Mouse (Mus musculus) kidney, embryonic 15.5 days (tissue): ENCODE measurements around the gene Magea1. TPM values are rescaled to one million over a fixed set of nuclear protein-coding genes. Genes with fewer than 3 reads are reported as not detected.
"Not testable (repeated sequence)": the region's sequence is repeated elsewhere in the genome, so short reads cannot be mapped to it uniquely, and the experiment has no call there.

Experiments
- ATAC-seq: fragments of 200-750 bp; cut with Nextera tagmentation; replicated peaks from 2 replicates; pipeline ENCODE4 v1.8.0; 2017; ENCODE audit warnings: moderate TSS enrichment; ENCODE audit not compliant: low FRiP score
- H3K27ac ChIP-seq: fragments of 300-500 bp; sonication (generic); 2 replicates; pipeline ENCODE4 v1.5.1; 2015; ENCODE audit warnings: mild to moderate bottlenecking, inconsistent platforms
- H3K27me3 ChIP-seq: fragments of 300-500 bp; sonication (generic); 2 replicates; pipeline ENCODE4 v1.6.1; 2015; ENCODE audit warnings: inconsistent platforms
- H3K36me3 ChIP-seq: fragments of 300-500 bp; sonication (generic); 2 replicates; pipeline ENCODE4 v1.6.1; 2015; ENCODE audit warnings: inconsistent platforms
- H3K4me1 ChIP-seq: fragments of 300-500 bp; sonication (generic); 2 replicates; pipeline ENCODE4 v1.6.1; 2015; ENCODE audit warnings: inconsistent platforms
- H3K4me2 ChIP-seq: fragments of 300-500 bp; sonication (generic); 2 replicates; pipeline ENCODE4 v1.6.1; 2015; ENCODE audit warnings: moderate library complexity, mild to moderate bottlenecking, inconsistent platforms
- H3K4me3 ChIP-seq: fragments of 300-500 bp; sonication (generic); replicated peaks from 2 replicates; pipeline ENCODE4 v1.5.1; 2015; ENCODE audit warnings: mild to moderate bottlenecking, inconsistent platforms
- H3K9ac ChIP-seq: fragments of 300-500 bp; sonication (generic); 2 replicates; pipeline ENCODE4 v1.6.1; 2015; ENCODE audit warnings: mild to moderate bottlenecking, inconsistent platforms
- H3K9me3 ChIP-seq: fragments of 300-500 bp; sonication (generic); replicated peaks from 2 replicates; pipeline ENCODE4 v1.6.1; 2016; ENCODE audit warnings: inconsistent platforms
- WGBS: fragments of 180-500 bp; shearing (Covaris S2); methylation state at CpG from one replicate; pipeline ENCODE4 v1.1.7; 2015; ENCODE audit warnings: mixed read lengths; 5-methylcytosine and 5-hydroxymethylcytosine counted together
- polyA plus RNA-seq: library from polyadenylated mRNA; unstranded; fragments of >200 nt; fragmentation: Nextera tagmentation; extraction: Ambion mirVana; gene quantifications from 2 replicates; pipeline ENCODE4 v1.2.1, GENCODE M21; 2015

Magea1 gene
- not detected in 2 replicates for polyA plus RNA-seq

GRCm38 (mm10) chrX:155089693-155090092 lies at the start of gene Magea1:
Magea1 (minus strand) TSS chrX:155089793.
- not testable (repeated sequence) for H3K4me2 ChIP-seq, H3K27ac ChIP-seq, H3K9ac ChIP-seq, H3K27me3 ChIP-seq, H3K36me3 ChIP-seq, H3K4me1 ChIP-seq, H3K9me3 ChIP-seq, H3K4me3 ChIP-seq, ATAC-seq
- 100% methylated on average over 1 of the region's 2 CpGs for WGBS

DNA sequence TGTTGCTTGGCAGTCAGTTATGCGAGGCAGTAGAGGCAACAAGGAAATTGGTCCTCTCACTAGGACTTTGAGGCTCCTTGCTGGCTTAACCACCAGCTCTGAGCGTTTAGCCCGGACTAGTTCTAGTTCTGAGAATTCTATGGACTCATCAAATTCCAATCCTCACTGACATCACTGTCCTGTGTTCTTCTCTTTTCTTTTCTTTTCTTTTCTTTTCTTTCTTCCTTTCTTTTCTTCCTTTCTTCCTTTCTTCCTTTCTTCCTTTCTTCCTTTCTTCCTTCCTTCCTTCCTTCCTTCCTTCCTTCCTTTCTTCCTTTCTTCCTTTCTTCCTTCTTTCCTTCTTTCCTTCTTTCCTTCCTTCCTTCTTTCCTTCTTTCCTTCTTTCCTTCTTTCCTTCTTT lies 38.7 kb upstream of the Magea1 start, which contains the start of gene Cldn34b2:
Gene Cldn34b2 (minus strand): TSS at position 101 of the 400 bp plus-strand sequence.
- not testable (repeated sequence) for H3K9ac ChIP-seq, H3K27me3 ChIP-seq, H3K9me3 ChIP-seq, ATAC-seq, H3K36me3 ChIP-seq, H3K4me2 ChIP-seq, H3K4me1 ChIP-seq, H3K27ac ChIP-seq, H3K4me3 ChIP-seq
- WGBS = 77% methylated on average over 3 of the region's 3 CpGs

DNA sequence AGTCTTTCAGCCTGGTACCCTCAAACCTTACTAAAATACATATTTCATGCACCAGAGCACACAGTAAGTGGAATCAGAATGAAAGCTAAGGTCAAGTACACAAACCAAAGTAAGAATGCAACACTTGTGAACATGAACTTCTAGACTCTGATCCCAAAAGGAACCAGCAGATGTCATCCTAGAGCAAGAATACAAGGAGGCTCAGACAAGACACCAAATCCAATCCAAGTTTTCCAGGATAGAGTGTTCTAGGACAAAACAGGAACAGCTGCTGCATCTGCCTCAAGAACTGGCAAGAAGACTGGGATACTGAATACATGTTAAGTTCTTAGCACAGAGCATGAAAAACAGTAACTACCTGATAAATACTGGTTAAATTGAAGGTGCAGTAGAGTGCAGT lies 8.4 kb upstream of the Magea1 start:
- Histone ChIP-seq H3K4me1 (no peaks in the 10 kb centered on the region), H3K9ac (no peak overlapping the region), H3K4me3 (no peak overlapping the region), H3K27me3 (no peaks in the 10 kb centered on the region), H3K4me2 (no peak overlapping the region), H3K9me3 (no peaks in the 10 kb centered on the region), H3K36me3 (no peaks in the 10 kb centered on the region), H3K27ac (no peak overlapping the region)
- ATAC-seq = no peak

DNA sequence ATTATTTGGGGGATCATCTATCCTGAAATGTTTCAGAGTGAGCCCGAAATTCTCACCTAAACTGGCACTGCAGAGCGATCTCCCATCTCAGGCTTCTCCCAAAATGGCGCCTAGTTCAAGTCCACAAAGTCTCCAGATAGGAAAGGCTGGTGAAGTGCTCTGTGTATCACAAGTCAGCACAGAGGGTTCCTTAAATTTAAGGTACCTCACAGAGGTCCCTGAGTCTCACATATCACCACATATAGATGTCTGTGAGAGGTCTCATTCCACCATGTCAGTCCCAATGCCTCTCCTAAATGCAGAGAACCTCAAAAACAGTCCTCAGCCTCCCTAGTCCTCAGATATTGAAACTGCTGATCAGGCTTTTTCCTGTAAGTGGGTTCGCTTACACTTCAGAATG lies 4.0 kb upstream of the Magea1 start, which contains the start of gene Magea2:
Gene Magea2 (minus strand): TSS at position 101 of the 400 bp plus-strand sequence.
- 93% methylated on average over 3 of the region's 4 CpGs for WGBS
- not testable (repeated sequence) for H3K4me3 ChIP-seq, H3K27ac ChIP-seq, H3K4me2 ChIP-seq, H3K4me1 ChIP-seq, H3K36me3 ChIP-seq, H3K9ac ChIP-seq, ATAC-seq, H3K9me3 ChIP-seq, H3K27me3 ChIP-seq

GRCm38 (mm10) chrX:155063045-155063444 lies 26.5 kb downstream of the Magea1 start, which contains the start of gene Magea5:
Magea5 (minus strand) TSS chrX:155063145.
- not testable (repeated sequence) for ATAC-seq, H3K27me3 ChIP-seq, H3K27ac ChIP-seq, H3K36me3 ChIP-seq, H3K9ac ChIP-seq, H3K9me3 ChIP-seq, H3K4me2 ChIP-seq, H3K4me3 ChIP-seq, H3K4me1 ChIP-seq
- WGBS = 84% methylated on average over 14 of the region's 16 CpGs

Other genes starting within 250 kb of the Magea1 start
- not detected in 2 replicates for gene Cldn34b1, start 199.5 kb downstream of the Magea1 start, polyA plus RNA-seq
- not detected in 2 replicates for gene Magea6, start 153.8 kb downstream of the Magea1 start, polyA plus RNA-seq
- not detected in 2 replicates for gene Magea3, start 140.3 kb downstream of the Magea1 start, polyA plus RNA-seq
- gene Magea8, start 93.9 kb downstream of the Magea1 start, polyA plus RNA-seq = not detected in 2 replicates
- gene Magea5, start 26.6 kb downstream of the Magea1 start, polyA plus RNA-seq = not detected in 2 replicates
- not detected in 2 replicates for gene Magea2, start 3.9 kb upstream of the Magea1 start, polyA plus RNA-seq
- gene Cldn34b2, start 38.6 kb upstream of the Magea1 start, polyA plus RNA-seq = not detected in 2 replicates
- 176 and 179 TPM in 2 replicates for gene Sat1, start 126.7 kb upstream of the Magea1 start, polyA plus RNA-seq
- 36.0 and 36.7 TPM in 2 replicates for gene Acot9, start 172.7 kb upstream of the Magea1 start, polyA plus RNA-seq